Mouse (Mus musculus) brain, embryonic 18.5 days (tissue): ENCODE measurements around the gene Psmc2.

Experiments
- DNase-seq: peaks from one replicate; pipeline ENCODE4 v3.0.0-alpha.2; 2012; ENCODE audit warnings: low read depth, low spot score

Gene Psmc2

GRCm38 (mm10) chr5:21803691-21804188, 18.7 kb downstream of the Psmc2 start:
- DNase-seq, result no peak

- no peak for DNase-seq
Observed at GRCm38 (mm10) chr5:21804837-21805236, 19.8 kb downstream of the Psmc2 start.

DNA sequence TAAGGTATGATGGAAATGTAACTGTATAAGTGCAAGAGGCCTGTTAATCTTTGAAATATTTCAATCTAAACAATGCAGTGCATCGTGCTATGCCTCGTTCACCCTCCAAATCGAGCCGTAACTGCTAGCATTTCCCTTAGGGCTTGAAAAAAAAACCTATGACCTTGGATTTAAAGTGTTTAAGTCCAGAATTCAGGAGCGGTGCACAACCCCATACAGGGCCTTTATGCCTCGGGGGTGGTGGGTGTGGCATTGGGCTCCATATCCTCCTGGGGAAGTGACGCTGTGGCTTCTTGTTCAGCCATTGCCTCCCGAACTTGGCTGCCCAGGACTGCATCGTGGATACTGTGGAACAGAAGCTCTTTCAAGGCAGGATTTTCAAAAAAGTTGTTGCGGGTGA, 25.8 kb downstream of the Psmc2 start:
- no peak for DNase-seq

DNA sequence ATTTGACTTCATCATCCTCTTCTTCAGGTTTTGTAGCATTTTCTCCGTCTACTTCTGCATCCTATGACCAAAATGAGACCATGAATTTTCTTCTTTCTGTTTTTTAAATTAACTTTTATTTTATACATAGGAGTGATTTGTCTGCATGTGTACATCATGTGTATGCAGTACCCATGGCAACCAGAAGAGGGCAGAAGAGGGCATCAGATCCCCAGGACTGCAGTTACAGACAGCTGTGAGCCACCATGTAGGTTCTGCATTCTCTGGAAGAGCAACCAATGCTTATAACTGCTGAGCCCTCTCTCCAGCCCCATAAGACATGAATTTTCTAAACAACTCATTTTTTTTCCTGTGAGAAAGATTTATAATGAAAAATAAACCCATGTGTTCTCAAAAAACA, 28.9 kb downstream of the Psmc2 start:
- DNase-seq, result no peak

DNA sequence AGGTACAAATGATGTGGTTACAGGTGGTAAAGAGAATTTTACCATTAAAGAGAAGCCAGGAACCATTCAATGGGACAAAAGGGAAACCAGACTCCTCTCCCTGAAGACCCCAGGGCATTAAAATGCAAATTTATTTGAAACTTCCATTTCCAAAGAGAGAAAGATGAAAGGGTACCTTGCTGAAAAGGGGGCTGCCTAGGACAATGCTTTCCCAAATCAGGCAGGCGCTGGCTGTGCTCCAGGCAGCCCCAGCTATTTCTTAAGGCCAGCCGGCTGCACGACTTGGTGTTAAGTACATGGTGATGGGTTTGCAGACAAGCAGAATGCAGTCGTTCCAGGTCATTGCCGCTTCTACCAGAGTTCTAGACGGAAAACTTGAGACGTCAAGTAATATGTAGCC, 41.3 kb downstream of the Psmc2 start:
- no peak for DNase-seq

DNA sequence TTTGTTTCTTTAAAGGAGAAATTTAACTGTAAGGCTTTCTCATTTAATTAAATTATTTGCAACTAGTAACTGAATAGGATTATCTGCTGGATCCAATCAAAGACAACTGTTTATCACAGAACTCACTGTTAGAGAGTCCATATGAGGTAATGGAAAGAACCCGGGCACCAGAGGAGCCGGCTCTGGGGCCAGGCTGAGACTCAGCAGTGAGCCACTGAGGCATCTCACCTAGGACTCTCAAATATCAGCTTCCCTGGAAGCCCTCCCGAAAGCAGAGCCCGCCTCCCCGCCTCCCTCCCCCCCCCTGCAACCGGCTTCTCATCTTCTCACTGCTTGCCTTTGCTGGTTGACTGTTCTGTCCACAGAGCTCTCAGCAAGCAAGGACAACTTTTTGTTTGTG, 42.6 kb downstream of the Psmc2 start:
- DNase-seq, result no peak

DNA sequence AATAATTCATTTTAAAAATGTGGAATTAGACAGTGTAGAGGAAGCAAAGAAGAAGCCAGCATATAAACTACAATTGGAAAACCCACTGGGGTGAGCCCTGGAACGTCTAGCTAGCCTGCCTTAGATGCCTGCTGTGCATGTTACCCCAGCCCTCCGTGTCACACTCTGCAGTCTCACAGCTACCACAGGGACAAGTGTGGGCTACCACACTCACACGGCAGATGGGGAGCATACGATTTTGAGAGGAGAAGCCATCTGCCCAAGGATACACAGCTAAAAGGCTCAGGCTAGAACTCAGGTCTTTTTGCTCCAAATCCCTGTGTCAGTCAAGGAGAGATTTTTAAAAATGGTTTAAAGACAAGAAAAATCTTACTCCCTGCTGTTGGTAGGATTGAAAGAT, 43.8 kb downstream of the Psmc2 start:
- DNase-seq, result peak; percentile 16

GRCm38 (mm10) chr5:21831761-21832160, 46.7 kb downstream of the Psmc2 start:
- no peak for DNase-seq

DNA sequence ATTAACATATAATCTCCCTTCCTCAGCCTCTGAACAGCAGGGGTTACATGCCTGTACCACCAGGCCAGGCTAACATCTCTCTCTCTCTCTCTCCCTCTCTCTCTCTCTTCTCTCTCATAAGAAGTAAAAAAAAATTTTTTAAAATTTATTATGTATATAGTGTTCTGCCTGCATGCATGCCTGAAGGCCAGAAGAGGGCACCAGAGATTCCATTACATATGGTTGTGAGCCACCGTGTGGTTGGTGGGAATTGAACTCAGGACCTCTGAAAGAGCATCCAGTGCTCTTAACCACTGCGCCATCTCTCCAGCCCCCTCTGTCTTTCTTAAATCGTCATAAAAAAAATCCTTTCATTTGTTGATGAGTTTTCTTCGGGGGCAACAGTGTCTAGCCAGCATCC, 59.6 kb downstream of the Psmc2 start:
- no peak for DNase-seq

GRCm38 (mm10) chr5:21846616-21847290, 61.7 kb downstream of the Psmc2 start:
- DNase-seq, result no peak

- DNase-seq, result no peak
Observed at GRCm38 (mm10) chr5:21847438-21847837, 62.4 kb downstream of the Psmc2 start.

- DNase-seq, result no peak
Observed at GRCm38 (mm10) chr5:21851679-21852340, 66.7 kb downstream of the Psmc2 start.
